Mouse (Mus musculus) liver, adult (tissue): ENCODE measurements around the gene Smim24.
A peak's percentile ranks its signal among the peaks of the same experiment; 100 is the strongest.

ENCODE experiments used
- GATA4 ChIP-seq: IDR thresholded peaks from 2 replicates; pipeline ENCODE4 v1.6.1; 2014; ENCODE audit warnings: mild to moderate bottlenecking, low read length; ENCODE audit not compliant: insufficient replicate concordance

Gene Smim24

GRCm38 (mm10) chr10:81395127-81395526 is 2.3 kb downstream of the Smim24 start:
- no peak for TF ChIP-seq GATA4

GRCm38 (mm10) chr10:81395865-81396264 is 3.0 kb downstream of the Smim24 start:
- TF ChIP-seq GATA4, result no peak

GRCm38 (mm10) chr10:81396749-81397148 is 3.9 kb downstream of the Smim24 start:
- TF ChIP-seq GATA4, result no peak

GRCm38 (mm10) chr10:81399296-81399695 is 6.4 kb downstream of the Smim24 start:
- TF ChIP-seq GATA4, result no peak

GRCm38 (mm10) chr10:81399798-81400308 is 7.0 kb downstream of the Smim24 start:
- no peak for TF ChIP-seq GATA4

- TF ChIP-seq GATA4, result no peak
Observed at GRCm38 (mm10) chr10:81400371-81401204, 7.7 kb downstream of the Smim24 start.

GRCm38 (mm10) chr10:81401205-81401520 is 8.3 kb downstream of the Smim24 start:
- no peak for TF ChIP-seq GATA4

- no peak; the same call in 1 of the 2 replicates for TF ChIP-seq GATA4
Observed at GRCm38 (mm10) chr10:81401521-81402226, 8.8 kb downstream of the Smim24 start.

GRCm38 (mm10) chr10:81402227-81402765 is 9.4 kb downstream of the Smim24 start:
- no peak; the same call in 1 of the 2 replicates for TF ChIP-seq GATA4

- TF ChIP-seq GATA4, result no peak
Observed at GRCm38 (mm10) chr10:81403511-81403910, 10.7 kb downstream of the Smim24 start.

GRCm38 (mm10) chr10:81404082-81404481 is 11.2 kb downstream of the Smim24 start:
- TF ChIP-seq GATA4, result no peak

- peak; percentile 35; the same call in 1 of the 2 replicates for TF ChIP-seq GATA4
Observed at GRCm38 (mm10) chr10:81404720-81405119, 11.9 kb downstream of the Smim24 start.

- TF ChIP-seq GATA4, result no peak
Observed at GRCm38 (mm10) chr10:81405588-81406201, 12.8 kb downstream of the Smim24 start.

- no peak for TF ChIP-seq GATA4
Observed at GRCm38 (mm10) chr10:81406504-81407440, 13.9 kb downstream of the Smim24 start.

- TF ChIP-seq GATA4, result peak; percentile 82; the same call in 1 of the 2 replicates
Observed at GRCm38 (mm10) chr10:81407539-81408423, 14.9 kb downstream of the Smim24 start.
